Mouse (Mus musculus): ENCODE measurements at regions not wholly inside any gene's neighbourhood (a gene's known extent, or its start where the extent isn't known, plus 50 kb on each side); places are given as distances from the start of the nearest gene placed in this dataset.

DNA sequence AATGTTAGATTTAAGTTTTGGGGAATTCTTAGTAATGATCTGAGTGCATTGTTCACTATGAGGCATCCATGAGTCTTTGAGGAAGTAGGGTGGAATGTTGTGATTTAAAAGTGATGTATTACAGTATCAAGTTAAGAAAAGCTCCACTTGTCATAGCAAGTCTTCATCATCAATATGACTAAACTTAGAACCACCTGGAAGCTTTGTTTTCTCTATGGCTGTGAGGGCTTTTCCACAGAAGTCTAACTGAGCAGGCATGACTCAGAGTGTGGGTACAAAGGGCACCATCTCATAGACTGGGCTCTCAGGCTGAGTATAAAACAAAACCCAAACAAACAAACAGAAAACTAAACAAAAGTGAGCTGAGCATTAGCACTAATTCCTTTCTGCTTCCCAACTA lies 112.4 kb upstream of the Nova1 start:
- TF ChIP-seq POLR2A (IDR thresholded peaks at IDR 0.05; ENCODE audit: borderline replicate concordance, extremely low read depth, low read depth, low read length) (no peak), CTCF (IDR thresholded peaks at IDR 0.05; ENCODE audit: insufficient read depth, low read length) (no peak)
- Histone ChIP-seq H3K4me1 (ENCODE audit: control insufficient read depth, insufficient read depth, low read length) (no peaks in the 10 kb centered on the region), H3K4me3 (replicated peaks; ENCODE audit: extremely low read depth, low read depth, low read length) (no peak overlapping the region)
- DNase-seq: no peak

DNA sequence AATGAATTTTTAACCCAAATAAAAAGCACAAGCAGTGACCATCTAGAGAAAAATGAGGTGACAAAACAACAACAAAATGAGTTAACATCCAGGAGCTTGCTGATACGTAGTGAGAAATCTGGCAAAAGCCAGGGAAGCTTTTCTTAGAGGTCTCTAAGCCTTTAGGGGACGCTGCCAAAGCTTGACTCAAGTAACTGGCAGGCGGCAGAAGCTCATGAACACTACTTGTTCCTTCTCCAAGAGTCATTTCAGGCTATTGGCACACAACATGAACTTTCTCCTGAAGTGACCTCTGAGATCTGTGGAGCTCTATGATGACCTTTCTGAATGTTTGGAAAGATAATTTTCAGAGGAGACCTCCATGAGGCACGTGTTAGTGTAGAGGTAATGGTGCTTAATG lies 98.6 kb upstream of the Nova1 start:
- H3K4me3 ChIP-seq (replicated peaks; ENCODE audit: extremely low read depth, low read depth, low read length): no peak overlapping the region
- WGBS: 26% methylated on average over 4 of the region's 4 CpGs
- DNase-seq: no peak
- TF ChIP-seq POLR2A (IDR thresholded peaks at IDR 0.05; ENCODE audit: borderline replicate concordance, extremely low read depth, low read depth, low read length) (no peak), CTCF (IDR thresholded peaks at IDR 0.05; ENCODE audit: insufficient read depth, low read length) (no peak)
- peaks cover 3% of the 10 kb centered on the region; the same call in 1 of the 2 replicates for H3K4me1 ChIP-seq (ENCODE audit: control insufficient read depth, insufficient read depth, low read length)

DNA sequence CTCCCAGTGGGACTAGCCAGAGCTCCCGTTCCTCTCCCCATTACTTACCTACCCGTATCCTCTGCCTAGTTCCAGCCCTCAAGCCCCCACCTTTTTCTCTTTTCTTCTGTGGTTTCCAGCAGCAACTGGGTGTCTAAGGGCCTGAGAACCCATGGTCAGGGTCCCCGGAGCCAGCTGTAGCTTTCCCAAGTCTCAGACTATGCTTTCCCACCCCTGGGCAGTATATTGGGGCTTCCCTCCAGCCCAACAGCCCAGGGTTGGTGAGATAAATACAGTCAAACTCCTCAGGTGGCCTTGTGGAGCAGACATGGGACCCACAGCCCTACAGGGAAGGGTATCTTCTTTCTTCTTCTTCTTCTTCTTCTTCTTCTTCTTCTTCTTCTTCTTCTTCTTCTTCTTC lies 59.4 kb upstream of the Nova1 start:
- no peaks in the 10 kb centered on the region for H3K4me1 ChIP-seq (ENCODE audit: control insufficient read depth, insufficient read depth, low read length)
- no peak overlapping the region for H3K4me3 ChIP-seq (replicated peaks; ENCODE audit: extremely low read depth, low read depth, low read length)
- TF ChIP-seq CTCF (IDR thresholded peaks at IDR 0.05; ENCODE audit: insufficient read depth, low read length) (no peak), POLR2A (IDR thresholded peaks at IDR 0.05; ENCODE audit: borderline replicate concordance, extremely low read depth, low read depth, low read length) (no peak)
- DNase-seq: no peak
- WGBS: 91% methylated on average over 3 of the region's 3 CpGs

DNA sequence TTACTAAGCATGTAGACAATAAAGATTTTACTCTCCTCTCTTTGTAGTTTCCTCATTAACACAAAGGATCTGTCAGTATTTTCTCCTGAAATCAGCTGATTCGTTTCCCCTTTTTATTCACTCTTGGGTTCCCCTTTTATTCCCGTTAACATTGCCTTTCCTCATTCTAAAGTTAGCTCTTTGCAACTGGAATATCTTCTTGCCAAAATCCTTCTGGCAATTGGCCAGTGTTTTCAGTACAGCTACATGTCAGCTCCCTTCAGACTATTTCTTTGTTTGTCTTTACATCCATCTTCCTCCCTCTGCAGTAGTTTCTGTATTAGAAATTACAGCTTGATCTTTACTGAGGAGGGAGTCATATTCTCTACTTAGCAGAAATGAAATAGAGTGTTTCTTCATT lies 51.4 kb upstream of the Nova1 start:
- DNase-seq: no peak
- TF ChIP-seq POLR2A (IDR thresholded peaks at IDR 0.05; ENCODE audit: borderline replicate concordance, extremely low read depth, low read depth, low read length) (no peak), CTCF (IDR thresholded peaks at IDR 0.05; ENCODE audit: insufficient read depth, low read length) (no peak)
- WGBS: 25% methylated on average over 2 of the region's 2 CpGs
- no peak overlapping the region for H3K4me3 ChIP-seq (replicated peaks; ENCODE audit: extremely low read depth, low read depth, low read length)
- H3K4me1 ChIP-seq (ENCODE audit: control insufficient read depth, insufficient read depth, low read length): no peaks in the 10 kb centered on the region
